Mouse (Mus musculus) small intestine, adult 2 months (tissue): ENCODE data around the gene Npdc1.

ENCODE experiments used
- CTCF ChIP-seq: fragments of 200-500 bp; IDR thresholded peaks from 2 replicates; pipeline ENCODE4 v1.5.1; 2012; ENCODE audit warnings: low read depth, mild to moderate bottlenecking, control low read depth, inconsistent platforms, low read length, moderate library complexity, mixed read lengths; ENCODE audit not compliant: insufficient replicate concordance, insufficient read length; ENCODE audit errors: extremely low read depth
- POLR2A ChIP-seq: fragments of 200-500 bp; IDR thresholded peaks from 2 replicates; pipeline ENCODE4 v1.6.1; 2012; ENCODE audit warnings: low read depth, mild to moderate bottlenecking, control low read depth, inconsistent platforms, low read length, moderate library complexity

DNA sequence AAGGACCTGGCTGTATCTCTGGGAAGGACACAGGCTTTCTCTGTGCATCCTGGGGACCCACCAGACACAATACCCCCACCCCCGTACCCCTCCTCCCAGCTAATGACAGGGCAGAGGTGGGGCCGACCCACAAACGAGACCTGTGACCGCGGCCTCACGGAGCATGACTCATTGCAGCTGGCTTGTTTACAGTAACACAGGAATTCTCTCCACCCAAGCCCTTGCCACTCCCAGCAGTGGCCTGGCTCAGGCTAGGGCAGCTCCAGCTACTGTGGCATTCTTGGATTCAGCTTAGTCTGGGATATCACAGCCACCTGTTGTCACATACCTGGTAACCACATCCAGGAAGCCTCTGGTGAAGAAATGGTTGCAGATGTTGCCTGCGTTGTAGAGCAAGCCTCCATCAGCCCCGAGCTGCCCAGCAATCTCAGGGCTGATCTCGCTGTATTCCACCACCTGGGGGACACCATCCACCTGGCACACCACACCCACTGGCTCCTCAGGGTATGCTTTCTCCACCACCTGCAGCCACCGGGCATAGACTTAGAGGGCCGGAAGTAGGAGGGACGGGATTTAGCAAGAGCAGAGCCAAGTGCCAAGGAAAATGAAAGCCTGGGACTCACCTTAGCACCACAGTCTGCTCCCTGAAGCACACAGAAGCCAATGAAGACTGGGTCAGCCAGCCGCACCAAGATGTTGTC lies 35.5 kb upstream of the Npdc1 start:
- TF ChIP-seq CTCF (no peak), POLR2A (no peak)
